Mouse (Mus musculus) bone marrow, adult 2 months (tissue): ENCODE data around the gene Acss2.

Experiments used
- CTCF ChIP-seq: fragments of 200-500 bp; IDR thresholded peaks from 2 replicates; pipeline ENCODE4 v1.5.1; 2011; ENCODE audit warnings: low read length, control low read depth; ENCODE audit not compliant: control insufficient read depth, insufficient read depth
- POLR2A ChIP-seq: fragments of 200-500 bp; IDR thresholded peaks from 2 replicates; pipeline ENCODE4 v1.6.1; 2011; ENCODE audit warnings: low read depth, mild to moderate bottlenecking, control low read depth, low read length, borderline replicate concordance; ENCODE audit not compliant: control insufficient read depth

- TF ChIP-seq CTCF (no peak), POLR2A (no peak)
Observed at GRCm38 (mm10) chr2:155582384-155582995, 64.7 kb downstream of the Acss2 start.
